Comparison of ENCODE assay signal across 13 mouse cellular contexts in the genomic region with DNA sequence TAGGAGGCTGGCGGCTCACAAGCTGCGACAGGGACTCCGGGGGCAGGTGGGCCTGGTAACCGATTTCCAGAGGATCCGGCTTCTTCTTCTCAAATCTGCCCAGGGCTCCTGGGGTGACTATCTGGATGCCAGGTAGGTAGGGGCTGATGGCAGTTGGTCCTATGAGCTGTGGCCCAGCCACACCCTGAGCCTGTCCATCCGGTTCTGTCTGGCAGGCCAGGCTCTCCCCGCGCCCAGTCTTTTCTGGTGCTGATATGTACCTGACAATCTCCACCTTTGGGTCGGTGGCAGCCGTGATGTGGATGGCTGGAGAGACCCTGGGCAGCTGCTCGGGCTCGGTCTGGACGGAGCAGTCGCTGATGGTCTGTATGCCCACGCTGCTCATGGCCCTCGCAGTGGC. TPM values are rescaled to one million over a fixed set of nuclear protein-coding genes. Genes with fewer than 3 reads are reported as not detected.
DNase-seq lines count a peak whose midpoint lies in the region; ATAC-seq and TF ChIP-seq lines count a peak whose summit lies in the region.
"Had no signal": no experiment of that assay in that cellular context is flagged by ENCODE, and none has a peak within 500 bp of the region (broad histone marks: within the 10 kb centered on the region; RNA-seq: fewer than 3 reads in every experiment).

No protein-coding gene starts in this region.

- no peaks in the 10 kb centered on the region for H3K36me3 ChIP-seq in heart, embryonic 14.5 days (ENCODE audit: control insufficient read depth, insufficient read depth, low read length)
- peaks cover 76% of the 10 kb centered on the region for H3K36me3 ChIP-seq in neural tube, embryonic 12.5 days
- no peaks in the 10 kb centered on the region for H3K36me3 ChIP-seq in intestine, embryonic 16.5 days (ENCODE audit: control insufficient read depth, insufficient read depth, low read length)
- no peaks in the 10 kb centered on the region for H3K36me3 ChIP-seq in small intestine, adult 2 months (ENCODE audit: control insufficient read depth, insufficient read depth, low read length)
- H3K36me3 ChIP-seq in forebrain, embryonic 14.5 days (ENCODE audit: control insufficient read depth, insufficient read depth, low read length): peaks cover 72% of the 10 kb centered on the region

- peaks cover 6% of the 10 kb centered on the region for H3K27me3 ChIP-seq in heart, embryonic 14.5 days (ENCODE audit: control insufficient read depth, insufficient read depth, low read length)
- H3K27me3 ChIP-seq in neural tube, embryonic 12.5 days (replicated peaks): peaks cover 12% of the 10 kb centered on the region
- H3K27me3 ChIP-seq in intestine, embryonic 16.5 days (replicated peaks; ENCODE audit: control insufficient read depth, insufficient read depth, low read length): 0 out of 2 replicates have a peak, but pooled peaks cover 6% of the 10 kb centered on the region
- H3K27me3 ChIP-seq in small intestine, adult 2 months (ENCODE audit: control insufficient read depth, insufficient read depth, low read length): no peaks in the 10 kb centered on the region
- H3K27me3 ChIP-seq in forebrain, embryonic 14.5 days (replicated peaks; ENCODE audit: control insufficient read depth, insufficient read depth, low read length): no peaks in the 10 kb centered on the region

- H3K27ac ChIP-seq in heart, embryonic 14.5 days (replicated peaks in 1 of 2; ENCODE audit: control insufficient read depth in 1 of 2, insufficient read depth in 1 of 2, low read depth in 2 of 2, low read length in 2 of 2): no peak overlapping the region
- H3K27ac ChIP-seq in neural tube, embryonic 12.5 days: no peak overlapping the region
- no peak overlapping the region for H3K27ac ChIP-seq in intestine, embryonic 16.5 days (ENCODE audit: low read length)
- no peak overlapping the region for H3K27ac ChIP-seq in small intestine, adult 2 months (ENCODE audit: insufficient read depth, low read depth, low read length)
- H3K27ac ChIP-seq in forebrain, embryonic 14.5 days (ENCODE audit: low read depth, low read length): no peak overlapping the region

- H3K4me1 ChIP-seq in heart, embryonic 14.5 days (ENCODE audit: control insufficient read depth in 2 of 2, insufficient read depth in 2 of 2, low read length in 2 of 2): peaks cover 13% of the 10 kb centered on the region in 2 experiments; a peak in 3 of 4 replicates
- peaks cover 24% of the 10 kb centered on the region for H3K4me1 ChIP-seq in neural tube, embryonic 12.5 days
- peaks cover 28% of the 10 kb centered on the region for H3K4me1 ChIP-seq in intestine, embryonic 16.5 days (ENCODE audit: control insufficient read depth, insufficient read depth, low read length)
- peaks cover 27% of the 10 kb centered on the region for H3K4me1 ChIP-seq in small intestine, adult 2 months (ENCODE audit: control insufficient read depth, insufficient read depth, insufficient read length, low read length)
- no peaks in the 10 kb centered on the region for H3K4me1 ChIP-seq in forebrain, embryonic 14.5 days (ENCODE audit: control insufficient read depth, insufficient read depth, low read length)

- 72% methylated on average over 16 of the region's 16 CpGs for WGBS in heart, embryonic 14.5 days
- WGBS in neural tube, embryonic 12.5 days: 92% methylated on average over 16 of the region's 16 CpGs
- 73% methylated on average over 16 of the region's 16 CpGs for WGBS in intestine, embryonic 16.5 days
- 44% methylated on average over 16 of the region's 16 CpGs for WGBS in small intestine, adult 2 months
- 86% methylated on average over 16 of the region's 16 CpGs for WGBS in forebrain, embryonic 14.5 days

- no peaks in the 10 kb centered on the region for H3K9me3 ChIP-seq in heart, embryonic 14.5 days (ENCODE audit: control insufficient read depth, low read length)
- H3K9me3 ChIP-seq in neural tube, embryonic 12.5 days: no peaks in the 10 kb centered on the region
- H3K9me3 ChIP-seq in intestine, embryonic 16.5 days (ENCODE audit: control insufficient read depth, low read length): no peaks in the 10 kb centered on the region
- no peaks in the 10 kb centered on the region for H3K9me3 ChIP-seq in forebrain, embryonic 14.5 days (replicated peaks; ENCODE audit: control insufficient read depth, low read length)

- DNase-seq in heart, postnatal 4 days: no peak
- no peak for DNase-seq in neural tube, embryonic 10.5 days (ENCODE audit: extremely low spot score, low spot score)
- DNase-seq in Muller cell, postnatal 12 days (ENCODE audit: inconsistent ontology term): no peak
- no peak for DNase-seq in forebrain, embryonic 14.5 days (ENCODE audit: low spot score)
- DNase-seq: cerebellum, adult 9-10 months; left cerebral cortex, postnatal 4 days; spleen, adult 18-20 months; thymus, postnatal 36 days had no signal

- H3K4me3 ChIP-seq in heart, embryonic 14.5 days (ENCODE audit: control insufficient read depth in 1 of 2, insufficient read depth in 1 of 2, low read depth in 1 of 2, low read length in 2 of 2): no peak overlapping the region
- H3K4me3 ChIP-seq in neural tube, embryonic 12.5 days: no peak overlapping the region
- H3K4me3 ChIP-seq in intestine, embryonic 16.5 days (ENCODE audit: low read length): peak overlapping the region; percentile 27
- H3K4me3 ChIP-seq in small intestine, adult 2 months (ENCODE audit: low read depth, low read length): peak overlapping the region; percentile 49
- no peak overlapping the region for H3K4me3 ChIP-seq in forebrain, embryonic 14.5 days (ENCODE audit: low read depth, low read length)

- peak overlapping the region; percentile 73 for H3K4me2 ChIP-seq in heart, embryonic 14.5 days (ENCODE audit: low read length)
- H3K4me2 ChIP-seq in neural tube, embryonic 12.5 days (replicated peaks): no peak overlapping the region
- peak overlapping the region; percentile 56 for H3K4me2 ChIP-seq in intestine, embryonic 16.5 days (ENCODE audit: low read depth, low read length)
- no peak overlapping the region for H3K4me2 ChIP-seq in forebrain, embryonic 14.5 days (ENCODE audit: low read length)

- H3K9ac ChIP-seq in heart, embryonic 14.5 days (ENCODE audit: low read length): no peak overlapping the region; the same call in 1 of the 2 replicates
- H3K9ac ChIP-seq in neural tube, embryonic 12.5 days: 0 out of 2 replicates have a peak overlapping the region, but pooled peaks have one; percentile 21
- peak overlapping the region; percentile 49 for H3K9ac ChIP-seq in intestine, embryonic 16.5 days (ENCODE audit: low read depth, low read length)
- no peak overlapping the region for H3K9ac ChIP-seq in forebrain, embryonic 14.5 days (ENCODE audit: low read length)

- no peak for ATAC-seq in heart, embryonic 14.5 days (ENCODE audit: insufficient number of reproducible peaks, insufficient read depth, low FRiP score, low read depth)
- ATAC-seq in neural tube, embryonic 12.5 days (ENCODE audit: low FRiP score, low read depth): no peak
- no peak; the same call in 1 of the 2 replicates for ATAC-seq in intestine, embryonic 16.5 days
- no peak for ATAC-seq in forebrain, embryonic 14.5 days

- no peak for TF ChIP-seq CTCF in small intestine, adult 2 months (IDR thresholded peaks at IDR 0.05; ENCODE audit: extremely low read depth, insufficient read length, insufficient replicate concordance, low read depth, low read length)

- no peak for TF ChIP-seq POLR2A in small intestine, adult 2 months (IDR thresholded peaks at IDR 0.05; ENCODE audit: low read depth, low read length)

RNA-seq across cellular contexts. Expression of gene Apeh, which starts 15.8 kb away (rescaled TPM):
- 48.7 and 50.8 TPM in 2 replicates for polyA plus RNA-seq in heart, embryonic 14.5 days (2014; fragmentation: Nextera tagmentation; extraction: Ambion mirVana)
- 10 to 100 TPM; 42.2 to 45.1 TPM for total RNA-seq in heart, postnatal 4 days (2021)
- 57.6 and 63.4 TPM in 2 replicates for polyA plus RNA-seq in neural tube, embryonic 12.5 days (2016; fragmentation: Nextera tagmentation; extraction: Ambion mirVana)
- polyA plus RNA-seq in intestine, embryonic 16.5 days (2015; fragmentation: Nextera tagmentation; extraction: Ambion mirVana): 105 and 109 TPM in 2 replicates
- 127 and 189 TPM in 2 replicates for polyA plus RNA-seq in small intestine, adult 2 months (2012; rRNA removed)
- polyA plus RNA-seq in forebrain, embryonic 14.5 days (2014; fragmentation: Nextera tagmentation; extraction: Ambion mirVana): 39.1 and 43.0 TPM in 2 replicates

RNA-seq across cellular contexts. Expression of gene Rnf123, which starts 27.0 kb away (rescaled TPM):
- polyA plus RNA-seq in heart, embryonic 14.5 days (2014; fragmentation: Nextera tagmentation; extraction: Ambion mirVana): 37.2 and 37.9 TPM in 2 replicates
- total RNA-seq in heart, postnatal 4 days (2021): 10 to 100 TPM; 62.6 to 63.4 TPM
- polyA plus RNA-seq in neural tube, embryonic 12.5 days (2016; fragmentation: Nextera tagmentation; extraction: Ambion mirVana): 43.5 and 43.8 TPM in 2 replicates
- polyA plus RNA-seq in intestine, embryonic 16.5 days (2015; fragmentation: Nextera tagmentation; extraction: Ambion mirVana): 20.3 and 22.3 TPM in 2 replicates
- 48.3 and 86.7 TPM in 2 replicates for polyA plus RNA-seq in small intestine, adult 2 months (2012; rRNA removed)
- polyA plus RNA-seq in forebrain, embryonic 14.5 days (2014; fragmentation: Nextera tagmentation; extraction: Ambion mirVana): 37.5 and 42.7 TPM in 2 replicates

RNA-seq across cellular contexts. Expression of gene Mst1, which starts 29.9 kb away (rescaled TPM):
- polyA plus RNA-seq in heart, embryonic 14.5 days (2014; fragmentation: Nextera tagmentation; extraction: Ambion mirVana): not detected in 2 replicates
- not detected for total RNA-seq in heart, postnatal 4 days (2021)
- 0.44 and 0.46 TPM in 2 replicates for polyA plus RNA-seq in neural tube, embryonic 12.5 days (2016; fragmentation: Nextera tagmentation; extraction: Ambion mirVana)
- polyA plus RNA-seq in intestine, embryonic 16.5 days (2015; fragmentation: Nextera tagmentation; extraction: Ambion mirVana): 1.8 and 2.0 TPM in 2 replicates
- 0.18 and 0.35 TPM in 2 replicates for polyA plus RNA-seq in small intestine, adult 2 months (2012; rRNA removed)
- polyA plus RNA-seq in forebrain, embryonic 14.5 days (2014; fragmentation: Nextera tagmentation; extraction: Ambion mirVana): not detected in 2 replicates
- total RNA-seq: left cerebral cortex, postnatal 4 days; midbrain, postnatal 0 days had no signal
- polyA plus RNA-seq: midbrain, postnatal 0 days had no signal

RNA-seq across cellular contexts. Expression of gene Amigo3, which starts 57.2 kb away (rescaled TPM):
- polyA plus RNA-seq in heart, embryonic 14.5 days (2014; fragmentation: Nextera tagmentation; extraction: Ambion mirVana): 2.0 and 2.1 TPM in 2 replicates
- total RNA-seq in heart, postnatal 4 days (2021): 1 to 10 TPM; 2.3 to 2.6 TPM
- polyA plus RNA-seq in neural tube, embryonic 12.5 days (2016; fragmentation: Nextera tagmentation; extraction: Ambion mirVana): 3.6 and 3.9 TPM in 2 replicates
- 3.2 and 4.2 TPM in 2 replicates for polyA plus RNA-seq in intestine, embryonic 16.5 days (2015; fragmentation: Nextera tagmentation; extraction: Ambion mirVana)
- 6.1 and 12.0 TPM in 2 replicates for polyA plus RNA-seq in small intestine, adult 2 months (2012; rRNA removed)
- polyA plus RNA-seq in forebrain, embryonic 14.5 days (2014; fragmentation: Nextera tagmentation; extraction: Ambion mirVana): 2.2 and 2.3 TPM in 2 replicates

Comparison
In these comparisons a context has a peak if more than half of its experiments do, and no peak if none do; other contexts are left out.
1. H3K4me2 ChIP-seq: peak in heart, embryonic 14.5 days (single experiment) and intestine, embryonic 16.5 days (single experiment); none in neural tube, embryonic 12.5 days (single experiment) and forebrain, embryonic 14.5 days (single experiment).
2. H3K4me3 ChIP-seq: peak in intestine, embryonic 16.5 days (single experiment) and small intestine, adult 2 months (single experiment); none in heart, embryonic 14.5 days (0 of 2), neural tube, embryonic 12.5 days (single experiment) and forebrain, embryonic 14.5 days (single experiment).
3. H3K9ac ChIP-seq: peak in neural tube, embryonic 12.5 days (single experiment) and intestine, embryonic 16.5 days (single experiment); none in heart, embryonic 14.5 days (single experiment) and forebrain, embryonic 14.5 days (single experiment).